Mouse (Mus musculus): Measurements from ENCODE around the gene 3110040N11Rik. TPM values are rescaled to one million over a fixed set of nuclear protein-coding genes. Genes with fewer than 3 reads are reported as not detected.
"Not testable (repeated sequence)": the region's sequence is repeated elsewhere in the genome, so short reads cannot be mapped to it uniquely, and the experiment has no call there.

3110040N11Rik gene
- polyA plus RNA-seq (2014; fragmentation: Nextera tagmentation; extraction: Ambion mirVana), result 46.3 and 51.2 TPM in 2 replicates

DNA sequence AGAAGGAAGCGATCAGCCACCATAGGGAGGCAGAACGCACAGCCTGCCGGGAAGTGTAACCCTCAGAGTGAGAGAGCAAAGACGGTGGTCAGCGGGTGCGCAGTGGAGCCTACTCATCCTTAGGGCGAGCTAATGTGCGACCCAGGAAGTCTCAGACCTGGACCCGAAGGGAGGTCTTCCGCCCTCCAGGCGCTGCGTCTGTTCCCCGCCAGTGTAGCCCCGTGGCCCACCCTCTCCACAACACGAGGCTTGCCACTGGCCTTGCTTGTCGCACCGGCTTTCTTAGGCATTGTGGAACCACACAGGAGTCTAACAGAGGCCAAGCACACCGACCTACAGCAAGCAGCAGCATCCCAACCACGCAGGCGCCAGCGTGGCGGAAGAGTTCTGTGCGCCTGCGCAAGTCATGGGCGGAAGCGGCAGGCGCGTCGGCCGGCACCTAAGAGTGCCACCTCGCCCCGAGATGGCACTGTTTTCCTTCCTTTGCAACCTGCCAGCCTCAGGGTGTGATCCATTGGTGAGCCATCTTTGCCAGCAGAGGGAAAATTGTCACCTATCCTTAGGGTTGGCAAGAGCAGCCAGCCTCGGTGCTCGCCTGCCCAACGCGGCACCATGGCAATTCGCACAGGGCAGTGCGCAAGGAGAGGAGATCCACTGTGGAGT is at the start of gene 3110040N11Rik:
Gene 3110040N11Rik (minus strand): TSS at position 384 of the 663 bp plus-strand sequence.
- ATAC-seq (ENCODE audit: low FRiP score) (peak; percentile 96), DNase-seq (ENCODE audit: low spot score, missing footprints) (peak; percentile 99)
- peaks cover 4% of the 10 kb centered on the region for H3K36me3 ChIP-seq (ENCODE audit: control insufficient read depth, insufficient read depth, low read length)
- peak within 1 kb of the TSS; percentile 83 for H3K9ac ChIP-seq (ENCODE audit: low read length)
- WGBS, result under 1% methylated on average over 38 of the region's 38 CpGs
- no peaks in the 10 kb centered on the region for H3K9me3 ChIP-seq (ENCODE audit: control insufficient read depth, low read length)
- H3K27me3 ChIP-seq (ENCODE audit: control insufficient read depth, insufficient read depth, low read length), result no peaks in the 10 kb centered on the region
- peaks cover 10% of the 10 kb centered on the region for H3K4me1 ChIP-seq (ENCODE audit: control insufficient read depth, insufficient read depth, low read length)
- H3K27ac ChIP-seq (ENCODE audit: low read depth, low read length), result peak within 1 kb of the TSS; percentile 97
- H3K4me3 ChIP-seq (ENCODE audit: low read depth, low read length), result peak within 1 kb of the TSS; percentile 51
- H3K4me2 ChIP-seq, result peak within 1 kb of the TSS; percentile 88

DNA sequence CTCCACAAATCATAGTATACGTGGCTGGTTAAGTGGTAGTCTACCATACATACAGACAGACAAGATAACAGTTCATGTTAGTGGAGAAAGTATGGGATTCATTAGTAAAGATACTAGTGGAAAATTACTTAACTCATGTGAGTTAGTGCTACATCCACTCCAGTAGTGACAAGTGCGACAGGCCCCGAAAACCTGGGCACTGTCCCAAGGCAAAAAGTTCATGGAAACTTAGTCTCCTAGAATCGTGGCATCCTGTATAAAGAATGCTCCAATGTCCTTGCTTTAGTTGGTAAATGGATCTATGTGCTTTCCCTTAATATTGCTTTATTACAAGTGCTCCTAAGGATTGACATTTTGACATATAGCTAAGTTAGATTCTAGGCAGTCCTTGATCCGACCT is 48.5 kb upstream of the 3110040N11Rik start:
- not testable (repeated sequence) for DNase-seq (ENCODE audit: low spot score, missing footprints); H3K4me3 ChIP-seq (ENCODE audit: low read depth, low read length); ATAC-seq (ENCODE audit: low FRiP score); H3K36me3 ChIP-seq (ENCODE audit: control insufficient read depth, insufficient read depth, low read length); H3K27me3 ChIP-seq (ENCODE audit: control insufficient read depth, insufficient read depth, low read length); H3K4me2 ChIP-seq; H3K9ac ChIP-seq (ENCODE audit: low read length); H3K4me1 ChIP-seq (ENCODE audit: control insufficient read depth, insufficient read depth, low read length); H3K9me3 ChIP-seq (ENCODE audit: control insufficient read depth, low read length); H3K27ac ChIP-seq (ENCODE audit: low read depth, low read length)
- 85% methylated on average over 5 of the region's 5 CpGs for WGBS

DNA sequence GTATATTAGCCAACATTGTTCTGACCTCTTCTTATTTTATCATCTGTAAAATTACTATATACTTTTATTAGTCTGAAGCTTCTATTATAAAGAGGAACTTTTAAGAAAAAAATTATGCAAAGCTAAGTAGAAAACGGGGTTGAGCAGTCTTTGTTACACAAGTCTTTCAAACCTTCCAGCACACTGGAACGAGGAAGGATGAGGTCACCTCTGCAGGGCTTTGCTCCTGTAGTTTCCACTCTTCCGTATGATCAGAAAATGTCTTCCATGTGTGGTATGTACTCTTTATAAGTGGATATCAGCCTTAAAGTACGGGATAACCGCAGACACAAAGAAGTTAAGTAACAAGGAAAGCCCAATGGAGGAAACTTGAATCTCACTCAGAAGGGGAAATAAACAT is 46.2 kb upstream of the 3110040N11Rik start:
- no peaks in the 10 kb centered on the region for H3K27me3 ChIP-seq (ENCODE audit: control insufficient read depth, insufficient read depth, low read length)
- H3K9me3 ChIP-seq (ENCODE audit: control insufficient read depth, low read length), result no peaks in the 10 kb centered on the region
- no peak overlapping the region for H3K4me3 ChIP-seq (ENCODE audit: low read depth, low read length)
- H3K4me2 ChIP-seq, result no peak overlapping the region
- H3K36me3 ChIP-seq (ENCODE audit: control insufficient read depth, insufficient read depth, low read length), result no peaks in the 10 kb centered on the region
- DNase-seq (ENCODE audit: low spot score, missing footprints) (no peak), ATAC-seq (ENCODE audit: low FRiP score) (no peak)
- 87% methylated on average over 5 of the region's 5 CpGs for WGBS
- H3K27ac ChIP-seq (ENCODE audit: low read depth, low read length), result no peak overlapping the region
- H3K4me1 ChIP-seq (ENCODE audit: control insufficient read depth, insufficient read depth, low read length), result no peaks in the 10 kb centered on the region
- no peak overlapping the region for H3K9ac ChIP-seq (ENCODE audit: low read length)

DNA sequence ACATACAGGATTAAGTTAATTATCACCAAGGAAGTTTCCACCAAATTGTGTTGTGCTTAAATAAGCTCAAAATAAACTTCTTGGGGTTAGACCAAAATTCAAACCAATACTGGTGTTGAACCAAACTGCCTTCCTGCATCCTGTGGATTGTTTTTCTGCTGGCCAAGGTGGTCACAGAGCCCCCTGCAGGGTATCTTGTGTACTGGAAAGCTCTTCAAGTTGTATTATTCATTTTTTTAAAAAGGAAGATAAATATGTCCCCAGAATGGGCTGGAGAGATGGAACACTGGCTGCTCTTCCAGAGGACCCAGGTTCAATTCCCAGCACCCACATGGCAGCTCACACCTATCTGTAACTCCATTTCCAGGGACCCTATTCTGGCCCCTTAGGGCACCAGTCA is 45.6 kb upstream of the 3110040N11Rik start:
- Histone ChIP-seq H3K9me3 (ENCODE audit: control insufficient read depth, low read length) (no peaks in the 10 kb centered on the region), H3K27ac (ENCODE audit: low read depth, low read length) (no peak overlapping the region), H3K27me3 (ENCODE audit: control insufficient read depth, insufficient read depth, low read length) (no peaks in the 10 kb centered on the region), H3K4me2 (no peak overlapping the region), H3K4me3 (ENCODE audit: low read depth, low read length) (no peak overlapping the region), H3K36me3 (ENCODE audit: control insufficient read depth, insufficient read depth, low read length) (no peaks in the 10 kb centered on the region), H3K4me1 (ENCODE audit: control insufficient read depth, insufficient read depth, low read length) (peaks cover under 1% of the 10 kb centered on the region; the same call in 1 of the 2 replicates), H3K9ac (ENCODE audit: low read length) (no peak overlapping the region)
- DNase-seq (ENCODE audit: low spot score, missing footprints) (peak; percentile 56), ATAC-seq (ENCODE audit: low FRiP score) (no peak)

DNA sequence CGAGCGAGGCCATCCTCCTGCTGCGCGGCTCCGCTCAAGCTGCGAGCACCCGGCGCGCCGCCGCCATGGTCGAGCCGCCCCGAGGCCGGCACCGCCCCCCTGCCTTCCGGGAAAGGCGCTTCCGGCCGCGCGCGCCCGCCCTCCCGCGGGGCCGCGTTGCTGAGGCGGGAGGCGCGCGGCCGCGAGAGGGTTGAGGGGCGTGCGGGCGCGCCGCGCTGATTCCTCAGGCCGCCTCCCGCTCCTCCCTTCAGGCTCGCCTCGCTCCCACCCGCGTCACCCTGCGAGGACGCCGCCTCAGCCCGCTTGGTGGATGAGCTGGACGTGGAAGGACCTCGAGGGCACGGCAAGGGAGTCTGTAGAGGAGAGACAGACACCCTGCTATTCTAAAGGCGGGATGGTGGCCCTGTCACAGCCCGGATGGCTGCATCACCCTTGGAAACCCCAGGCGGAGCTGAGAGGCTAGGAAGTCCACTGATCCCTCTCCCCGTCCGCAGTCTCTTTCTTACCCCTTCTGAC is 40.2 kb upstream of the 3110040N11Rik start, which contains the start of gene Btbd1:
Gene Btbd1 (minus strand): TSS at position 53 of the 516 bp plus-strand sequence.
- Histone ChIP-seq H3K27me3 (ENCODE audit: control insufficient read depth, insufficient read depth, low read length) (no peaks in the 10 kb centered on the region), H3K4me2 (peak within 1 kb of the TSS; percentile 54), H3K9ac (ENCODE audit: low read length) (peak within 1 kb of the TSS; percentile 83), H3K9me3 (ENCODE audit: control insufficient read depth, low read length) (no peaks in the 10 kb centered on the region), H3K4me1 (ENCODE audit: control insufficient read depth, insufficient read depth, low read length) (peaks cover 17% of the 10 kb centered on the region), H3K27ac (ENCODE audit: low read depth, low read length) (peak within 1 kb of the TSS; percentile 90), H3K4me3 (ENCODE audit: low read depth, low read length) (peak within 1 kb of the TSS; percentile 77), H3K36me3 (ENCODE audit: control insufficient read depth, insufficient read depth, low read length) (no peaks in the 10 kb centered on the region)
- under 1% methylated on average over 33 of the region's 58 CpGs for WGBS
- DNase-seq (ENCODE audit: low spot score, missing footprints) (peak; percentile 99), ATAC-seq (ENCODE audit: low FRiP score) (peak; percentile 94)

DNA sequence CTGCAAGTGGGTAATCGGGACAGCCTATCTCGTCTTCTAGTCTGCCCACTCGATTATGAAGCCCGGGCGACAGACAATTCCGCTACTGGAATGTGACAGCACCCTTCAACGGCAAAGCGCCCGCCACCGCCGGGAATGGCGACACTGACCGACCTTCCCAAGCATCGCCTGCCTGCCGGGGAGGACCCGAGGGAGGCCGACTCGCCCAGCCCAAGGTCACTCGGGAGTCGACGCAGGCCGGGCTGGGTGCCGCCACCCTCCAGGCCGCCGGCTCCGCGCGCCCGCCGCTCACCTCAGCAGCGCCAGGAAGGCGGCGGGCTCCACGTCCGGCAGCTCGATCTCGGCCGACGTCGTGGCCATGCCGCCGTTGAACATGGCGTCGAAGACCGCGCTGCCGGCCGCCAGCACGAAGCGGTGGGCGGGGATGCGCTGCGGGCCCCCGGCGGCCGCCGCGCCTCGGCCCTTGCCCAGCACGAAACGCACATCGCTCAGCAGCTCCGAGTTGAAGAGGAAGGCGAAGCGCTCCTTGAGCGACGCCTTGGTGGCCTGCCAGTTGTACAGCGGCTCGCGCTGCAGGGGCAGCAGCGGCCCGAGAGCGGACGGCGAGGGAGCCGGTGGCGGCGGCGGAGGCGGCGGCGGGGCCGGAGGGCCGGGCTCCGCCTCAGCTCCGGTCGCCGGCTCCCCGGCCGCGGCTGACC is 39.6 kb upstream of the 3110040N11Rik start:
- Histone ChIP-seq H3K27me3 (ENCODE audit: control insufficient read depth, insufficient read depth, low read length) (no peaks in the 10 kb centered on the region), H3K9ac (ENCODE audit: low read length) (peak overlapping the region; percentile 83), H3K36me3 (ENCODE audit: control insufficient read depth, insufficient read depth, low read length) (no peaks in the 10 kb centered on the region), H3K4me1 (ENCODE audit: control insufficient read depth, insufficient read depth, low read length) (peaks cover 17% of the 10 kb centered on the region), H3K4me2 (peak overlapping the region; percentile 54), H3K9me3 (ENCODE audit: control insufficient read depth, low read length) (no peaks in the 10 kb centered on the region), H3K4me3 (ENCODE audit: low read depth, low read length) (peak overlapping the region; percentile 77), H3K27ac (ENCODE audit: low read depth, low read length) (peak overlapping the region; percentile 90)
- ATAC-seq (ENCODE audit: low FRiP score) (peak; percentile 82), DNase-seq (ENCODE audit: low spot score, missing footprints) (peak; percentile 95)
- WGBS, result under 1% methylated on average over 81 of the region's 91 CpGs

DNA sequence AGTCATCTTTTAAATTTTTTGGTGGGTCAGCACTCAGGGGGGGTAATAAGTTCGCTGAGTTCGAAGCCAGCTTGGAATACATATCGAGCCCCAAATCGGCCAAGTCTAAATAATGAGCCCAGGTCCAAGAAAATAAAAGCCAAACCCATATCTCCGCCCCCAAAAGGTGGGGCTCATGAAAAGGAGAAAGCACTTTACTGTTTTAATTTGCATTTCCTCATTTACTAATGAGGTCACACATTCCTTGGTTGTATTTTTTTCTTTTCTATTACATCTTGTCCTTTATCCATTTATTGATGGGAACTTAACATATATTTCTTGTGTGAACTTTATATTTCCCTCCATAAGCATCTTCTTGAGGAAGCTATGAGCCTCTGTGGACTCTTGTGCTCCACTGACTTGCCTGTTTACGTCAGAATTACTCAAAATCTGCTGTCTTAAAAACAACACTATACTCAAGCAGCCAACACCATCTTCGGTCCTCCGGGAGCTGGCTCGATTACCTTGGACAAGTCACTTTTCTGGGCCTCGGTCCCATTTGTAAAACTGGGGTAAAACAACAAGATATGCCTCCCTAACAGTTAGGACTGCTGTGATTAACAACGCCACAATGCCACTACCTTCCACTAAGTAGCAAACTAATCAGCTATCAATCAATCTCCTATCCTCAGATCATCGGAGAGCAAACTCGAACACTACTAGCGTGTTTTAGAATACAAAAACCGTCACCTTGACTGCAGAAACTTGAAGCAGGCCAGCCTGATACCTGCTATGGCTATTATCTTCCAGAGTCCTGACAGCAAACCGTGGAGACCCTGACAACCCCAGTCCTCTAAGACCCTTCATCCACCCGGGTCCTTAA is 38.8 kb upstream of the 3110040N11Rik start:
- ATAC-seq (ENCODE audit: low FRiP score) (no peak), DNase-seq (ENCODE audit: low spot score, missing footprints) (no peak)
- WGBS, result 31% methylated on average over 17 of the region's 17 CpGs
- peak overlapping the region; percentile 54 for H3K4me2 ChIP-seq
- peak overlapping the region; percentile 83 for H3K9ac ChIP-seq (ENCODE audit: low read length)
- peak overlapping the region; percentile 77 for H3K4me3 ChIP-seq (ENCODE audit: low read depth, low read length)
- no peaks in the 10 kb centered on the region for H3K9me3 ChIP-seq (ENCODE audit: control insufficient read depth, low read length)
- peaks cover 17% of the 10 kb centered on the region for H3K4me1 ChIP-seq (ENCODE audit: control insufficient read depth, insufficient read depth, low read length)
- H3K27me3 ChIP-seq (ENCODE audit: control insufficient read depth, insufficient read depth, low read length), result no peaks in the 10 kb centered on the region
- H3K27ac ChIP-seq (ENCODE audit: low read depth, low read length), result peak overlapping the region; percentile 90; the same call in 1 of the 2 replicates
- H3K36me3 ChIP-seq (ENCODE audit: control insufficient read depth, insufficient read depth, low read length), result no peaks in the 10 kb centered on the region

DNA sequence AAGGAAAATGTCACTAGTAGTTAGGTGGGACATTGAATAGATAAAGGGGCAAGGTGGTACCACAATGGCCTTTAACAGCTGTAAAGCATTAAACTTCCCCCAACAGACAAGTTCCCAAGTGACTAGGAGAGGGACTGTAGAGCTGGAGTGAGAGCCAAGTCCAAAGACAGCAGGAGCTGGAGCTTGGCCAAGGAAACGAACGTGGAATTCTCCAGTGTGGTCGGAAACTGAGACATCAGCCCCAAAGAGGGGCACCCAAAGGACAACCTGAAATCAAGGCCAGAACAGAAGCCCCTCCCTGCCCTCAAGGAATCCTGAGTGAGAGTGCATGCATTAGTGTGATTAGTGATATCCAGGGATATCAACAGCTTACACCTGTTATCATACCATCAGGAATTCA is 36.1 kb upstream of the 3110040N11Rik start:
- Histone ChIP-seq H3K27me3 (ENCODE audit: control insufficient read depth, insufficient read depth, low read length) (no peaks in the 10 kb centered on the region), H3K9me3 (ENCODE audit: control insufficient read depth, low read length) (no peaks in the 10 kb centered on the region), H3K27ac (ENCODE audit: low read depth, low read length) (no peak overlapping the region), H3K9ac (ENCODE audit: low read length) (no peak overlapping the region), H3K4me1 (ENCODE audit: control insufficient read depth, insufficient read depth, low read length) (peaks cover 17% of the 10 kb centered on the region), H3K4me2 (no peak overlapping the region), H3K4me3 (ENCODE audit: low read depth, low read length) (no peak overlapping the region), H3K36me3 (ENCODE audit: control insufficient read depth, insufficient read depth, low read length) (no peaks in the 10 kb centered on the region)
- ATAC-seq (ENCODE audit: low FRiP score) (no peak), DNase-seq (ENCODE audit: low spot score, missing footprints) (peak; percentile 53)
- 69% methylated on average over 3 of the region's 3 CpGs for WGBS

All from midbrain, embryonic 11.5 days (tissue).